ENCODE assay signal across 8 mouse cellular contexts in the genomic region with DNA sequence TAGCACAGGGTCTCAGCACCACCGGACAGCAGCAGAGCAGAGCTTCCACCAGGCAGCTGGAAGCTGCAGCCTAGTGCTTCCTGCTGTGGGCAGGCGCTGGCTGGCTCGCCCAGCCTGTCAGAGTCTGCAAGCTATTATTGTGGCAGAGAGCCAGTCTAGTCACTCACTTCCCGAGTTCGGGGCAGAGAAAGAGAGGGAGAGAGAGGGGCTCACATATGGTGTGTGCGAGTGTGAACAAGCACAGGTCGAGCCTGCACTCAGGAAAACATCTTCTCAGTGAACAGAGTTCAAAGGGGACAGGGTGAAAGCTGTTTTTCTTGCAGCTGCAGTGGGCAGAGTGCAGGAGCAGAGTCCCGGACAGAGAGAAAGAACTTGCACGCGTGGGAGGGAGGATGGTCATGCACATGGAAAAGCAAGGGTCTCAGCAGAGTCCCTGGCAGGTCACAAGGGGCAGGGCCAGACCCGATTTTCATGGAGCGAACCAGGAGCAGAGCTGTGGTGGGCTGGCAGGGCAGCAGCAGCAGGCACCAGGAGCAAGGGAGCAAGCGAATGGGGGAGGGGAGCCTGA. TPM values are rescaled to one million over a fixed set of nuclear protein-coding genes. Genes with fewer than 3 reads are reported as not detected.
A peak's percentile ranks its signal among the peaks of the same experiment; 100 is the strongest.
DNase-seq lines count a peak whose midpoint lies in the region; ATAC-seq lines count a peak whose summit lies in the region.

No protein-coding gene starts in this region.

- peaks cover 9% of the 10 kb centered on the region for H3K4me1 ChIP-seq in lung, embryonic 16.5 days (replicated peaks; ENCODE audit: control insufficient read depth, insufficient read depth, low read length)
- peaks cover 8% of the 10 kb centered on the region for H3K4me1 ChIP-seq in forebrain, embryonic 15.5 days
- H3K4me1 ChIP-seq in liver, embryonic 11.5 days (replicated peaks; ENCODE audit: control insufficient read depth, insufficient read depth, low read length), result peaks cover 7% of the 10 kb centered on the region
- H3K4me1 ChIP-seq in stomach, embryonic 14.5 days (ENCODE audit: control insufficient read depth, insufficient read depth, low read length), result peaks cover 6% of the 10 kb centered on the region; the same call in 1 of the 2 replicates

- peak; percentile 83 for ATAC-seq in lung, embryonic 16.5 days (ENCODE audit: low read depth)
- peak; percentile 64 for ATAC-seq in forebrain, embryonic 15.5 days (replicated peaks)
- ATAC-seq in liver, embryonic 11.5 days (replicated peaks; ENCODE audit: low FRiP score), result peak; percentile 43
- peak; percentile 65; the same call in 1 of the 2 replicates for ATAC-seq in stomach, embryonic 14.5 days (ENCODE audit: insufficient number of reproducible peaks, insufficient read depth, low FRiP score, low read depth)
- no peak; the same call in 1 of the 2 replicates for ATAC-seq in monocyte, adult 5-6 weeks (replicated peaks; ENCODE audit: insufficient number of reproducible peaks, low FRiP score, low TSS enrichment, poor library complexity, severe bottlenecking)

- H3K9me3 ChIP-seq in lung, embryonic 16.5 days (ENCODE audit: control insufficient read depth, low read length), result no peaks in the 10 kb centered on the region
- H3K9me3 ChIP-seq in forebrain, embryonic 15.5 days, result no peaks in the 10 kb centered on the region
- H3K9me3 ChIP-seq in liver, embryonic 11.5 days (ENCODE audit: control insufficient read depth, low read length), result no peaks in the 10 kb centered on the region
- no peaks in the 10 kb centered on the region for H3K9me3 ChIP-seq in stomach, embryonic 14.5 days (ENCODE audit: control insufficient read depth, low read depth, low read length)

- H3K27me3 ChIP-seq in lung, embryonic 16.5 days (ENCODE audit: control insufficient read depth, insufficient read depth, low read depth, low read length), result no peaks in the 10 kb centered on the region
- 0 out of 2 replicates have a peak, but pooled peaks cover 2% of the 10 kb centered on the region for H3K27me3 ChIP-seq in forebrain, embryonic 15.5 days
- no peaks in the 10 kb centered on the region for H3K27me3 ChIP-seq in liver, embryonic 11.5 days (replicated peaks; ENCODE audit: control insufficient read depth, insufficient read depth, low read length)
- H3K27me3 ChIP-seq in stomach, embryonic 14.5 days (ENCODE audit: control insufficient read depth, insufficient read depth, low read length), result no peaks in the 10 kb centered on the region

- H3K9ac ChIP-seq in lung, embryonic 16.5 days (ENCODE audit: low read length), result peak overlapping the region; percentile 2; the same call in 1 of the 2 replicates
- H3K9ac ChIP-seq in forebrain, embryonic 15.5 days (replicated peaks), result no peak overlapping the region; the same call in 1 of the 2 replicates
- 0 out of 2 replicates have a peak overlapping the region, but pooled peaks have one; percentile 1 for H3K9ac ChIP-seq in liver, embryonic 11.5 days (ENCODE audit: low read depth, low read length)
- H3K9ac ChIP-seq in stomach, embryonic 14.5 days (replicated peaks; ENCODE audit: low read depth, low read length), result no peak overlapping the region

- 10% methylated on average over 13 of the region's 13 CpGs for WGBS in lung, embryonic 16.5 days
- WGBS in forebrain, embryonic 15.5 days, result 5% methylated on average over 13 of the region's 13 CpGs
- 13% methylated on average over 13 of the region's 13 CpGs for WGBS in liver, embryonic 11.5 days
- 7% methylated on average over 13 of the region's 13 CpGs for WGBS in stomach, embryonic 14.5 days

- DNase-seq in lung, adult 18-20 months, result no peak
- DNase-seq in liver, embryonic 11.5 days (ENCODE audit: low spot score), result no peak
- DNase-seq in right cerebral cortex, postnatal 10 days (ENCODE audit: low spot score in 2 of 2), result no peak
- no peak for DNase-seq in thymus, postnatal 0 days (ENCODE audit: low spot score)

- H3K4me2 ChIP-seq in lung, embryonic 16.5 days (ENCODE audit: low read depth, low read length), result peak overlapping the region; percentile 29
- peak overlapping the region; percentile 1; the same call in 1 of the 2 replicates for H3K4me2 ChIP-seq in forebrain, embryonic 15.5 days (replicated peaks)
- peak overlapping the region; percentile 49 for H3K4me2 ChIP-seq in liver, embryonic 11.5 days
- 0 out of 2 replicates have a peak overlapping the region, but pooled peaks have one; percentile 8 for H3K4me2 ChIP-seq in stomach, embryonic 14.5 days (replicated peaks; ENCODE audit: low read depth, low read length)

- no peak overlapping the region for H3K27ac ChIP-seq in lung, embryonic 16.5 days (ENCODE audit: low read length)
- no peak overlapping the region for H3K27ac ChIP-seq in forebrain, embryonic 15.5 days (replicated peaks)
- no peak overlapping the region for H3K27ac ChIP-seq in liver, embryonic 11.5 days (ENCODE audit: low read depth, low read length)
- no peak overlapping the region for H3K27ac ChIP-seq in stomach, embryonic 14.5 days (ENCODE audit: low read length)

- H3K4me3 ChIP-seq in lung, embryonic 16.5 days (ENCODE audit: low read length), result no peak overlapping the region
- H3K4me3 ChIP-seq in forebrain, embryonic 15.5 days, result no peak overlapping the region
- no peak overlapping the region for H3K4me3 ChIP-seq in liver, embryonic 11.5 days (ENCODE audit: low read depth, low read length)
- H3K4me3 ChIP-seq in stomach, embryonic 14.5 days (ENCODE audit: low read depth, low read length), result no peak overlapping the region

- no peaks in the 10 kb centered on the region for H3K36me3 ChIP-seq in lung, embryonic 16.5 days (ENCODE audit: control insufficient read depth, insufficient read depth, low read length)
- no peaks in the 10 kb centered on the region for H3K36me3 ChIP-seq in forebrain, embryonic 15.5 days
- no peaks in the 10 kb centered on the region for H3K36me3 ChIP-seq in liver, embryonic 11.5 days (ENCODE audit: control insufficient read depth, insufficient read depth, low read length)
- no peaks in the 10 kb centered on the region for H3K36me3 ChIP-seq in stomach, embryonic 14.5 days (ENCODE audit: control insufficient read depth, insufficient read depth, low read length)

RNA-seq across cellular contexts. Expression of a gene that starts 31.0 kb away (rescaled TPM):
- polyA plus RNA-seq in lung, embryonic 16.5 days (2015; fragmentation: Nextera tagmentation; extraction: Ambion mirVana), result 32.5 and 32.6 TPM in 2 replicates
- polyA plus RNA-seq in forebrain, embryonic 15.5 days (2015; fragmentation: Nextera tagmentation; extraction: Ambion mirVana), result 40.8 and 47.6 TPM in 2 replicates
- 19.9 and 26.0 TPM in 2 replicates for polyA plus RNA-seq in liver, embryonic 11.5 days (2014; fragmentation: Nextera tagmentation; extraction: Ambion mirVana)
- 27.1 and 28.7 TPM in 2 replicates for polyA plus RNA-seq in stomach, embryonic 14.5 days (2014; fragmentation: Nextera tagmentation; extraction: Ambion mirVana)
- total RNA-seq in monocyte, adult 5-6 weeks (2017), result 2.1 to 4.1 TPM (median 4.1 TPM) in 3 replicates
- polyA plus RNA-seq in thymus, postnatal 0 days (2015; fragmentation: Nextera tagmentation; extraction: Ambion mirVana), result 19.7 and 20.3 TPM in 2 replicates

Comparison
In these comparisons a context has a peak if more than half of its experiments do, and no peak if none do; other contexts are left out.
1. H3K9ac ChIP-seq: peak in lung, embryonic 16.5 days (single experiment) and liver, embryonic 11.5 days (single experiment); none in forebrain, embryonic 15.5 days (single experiment) and stomach, embryonic 14.5 days (single experiment).
2. Peak in every context shown above with its lines, with median percentiles within 50 percentile points of each other: H3K4me2 ChIP-seq.